Mouse (Mus musculus) adipose tissue, adult 10 weeks (tissue): ENCODE measurements around the gene Vmn1r201. TPM values are rescaled to one million over a fixed set of nuclear protein-coding genes. Genes with fewer than 3 reads are reported as not detected.

Experiments used
- polyA plus RNA-seq: library from polyadenylated mRNA; stranded (reverse); fragments of 350-450 nt; fragmentation: Illumina TruSeq; extraction: RNeasy Lipid Tissue Mini Kit (QIAGEN cat#74804); gene quantifications from one replicate; pipeline ENCODE4 v1.2.3, GENCODE M21; 2014; ENCODE audit warnings: low read depth, low replicate concordance

Gene Vmn1r201
- not detected for polyA plus RNA-seq

DNA sequence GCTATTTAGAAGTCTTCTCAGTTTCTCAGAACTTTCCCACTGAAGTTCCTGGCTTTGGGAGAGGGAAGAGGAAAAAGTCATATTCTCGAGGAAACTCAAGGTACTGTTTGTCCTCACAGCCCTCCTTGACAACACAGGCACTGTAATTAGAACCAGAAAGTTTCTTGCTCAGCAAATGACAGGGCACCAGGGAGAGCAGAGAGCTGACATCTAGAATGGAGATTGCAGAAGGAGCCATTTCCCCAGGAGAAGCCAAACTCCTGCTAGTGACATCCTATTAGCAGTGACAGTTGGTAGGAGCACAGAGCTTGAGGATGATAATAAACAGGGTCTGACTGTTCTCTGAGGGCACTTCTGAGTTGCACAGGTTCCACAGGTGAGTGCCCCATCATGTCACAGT lies at the start of gene Vmn1r201:
Vmn1r201 (plus strand) TSS at position 301 of the 400 bp plus-strand sequence.

DNA sequence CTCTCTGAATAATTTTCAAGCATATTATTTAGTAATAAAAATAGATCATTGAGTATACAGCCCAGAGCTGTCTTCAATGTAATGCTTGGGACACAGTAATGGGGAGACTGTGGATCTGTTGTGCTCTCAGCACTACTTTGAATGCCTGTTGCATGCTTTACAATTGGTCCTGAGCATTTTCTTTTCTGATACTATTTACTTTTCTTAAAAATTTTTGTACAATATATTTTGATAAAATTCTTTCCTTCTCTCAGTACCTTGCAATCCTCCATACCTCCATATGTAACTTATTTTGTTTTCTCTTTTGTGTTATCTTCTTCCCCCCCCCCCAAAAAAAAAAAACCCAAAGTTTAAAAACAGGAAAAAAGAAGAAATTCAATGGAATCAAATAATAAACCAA lies 33.6 kb downstream of the Vmn1r201 start, which contains the start of gene Vmn1r202:
Vmn1r202 (minus strand) TSS at position 101 of the 400 bp plus-strand sequence.

DNA sequence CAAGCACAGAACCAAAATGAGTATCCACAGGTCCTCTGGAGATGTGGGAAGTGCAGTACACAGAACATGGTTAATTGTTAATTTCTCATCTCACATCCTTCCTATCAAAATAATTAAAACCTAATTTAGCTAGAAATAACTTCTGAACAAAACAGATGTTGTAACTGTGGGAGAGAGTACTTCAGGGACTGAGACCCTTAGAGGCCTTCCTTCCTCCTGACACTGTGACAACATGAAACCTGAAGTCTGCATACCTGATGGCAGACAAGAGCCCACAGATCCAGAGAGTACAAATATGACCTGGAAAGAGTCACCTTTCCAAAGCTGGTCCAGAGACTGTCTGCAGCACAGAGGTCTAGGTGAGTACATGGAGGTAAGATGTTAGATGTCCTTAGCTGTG lies 46.1 kb downstream of the Vmn1r201 start, which contains the start of gene Vmn1r203:
Vmn1r203 (plus strand) TSS at position 301 of the 400 bp plus-strand sequence.

Other genes with a start within 250 kb of the Vmn1r201 start
- not detected for gene Vmn1r193, start 248.8 kb upstream of the Vmn1r201 start, polyA plus RNA-seq
- not detected for gene Vmn1r194, start 227.7 kb upstream of the Vmn1r201 start, polyA plus RNA-seq
- gene Vmn1r195, start 201.4 kb upstream of the Vmn1r201 start, polyA plus RNA-seq, result not detected
- not detected for gene Vmn1r196, start 182.0 kb upstream of the Vmn1r201 start, polyA plus RNA-seq
- not detected for gene Vmn1r197, start 147.3 kb upstream of the Vmn1r201 start, polyA plus RNA-seq
- gene Vmn1r198, start 121.6 kb upstream of the Vmn1r201 start, polyA plus RNA-seq, result not detected
- not detected for gene Vmn1r199, start 92.1 kb upstream of the Vmn1r201 start, polyA plus RNA-seq
- not detected for gene Vmn1r200, start 81.5 kb upstream of the Vmn1r201 start, polyA plus RNA-seq
- gene Vmn1r202, start 33.5 kb downstream of the Vmn1r201 start, polyA plus RNA-seq, result not detected
- gene Vmn1r203, start 46.2 kb downstream of the Vmn1r201 start, polyA plus RNA-seq, result not detected
- gene Vmn1r204, start 81.3 kb downstream of the Vmn1r201 start, polyA plus RNA-seq, result not detected
- gene Vmn1r205, start 121.1 kb downstream of the Vmn1r201 start, polyA plus RNA-seq, result not detected
- gene Vmn1r206, start 152.3 kb downstream of the Vmn1r201 start, polyA plus RNA-seq, result not detected